Mouse (Mus musculus): ENCODE data around the gene Reck. TPM values are rescaled to one million over a fixed set of nuclear protein-coding genes. Genes with fewer than 3 reads are reported as not detected.

Reck gene
- total RNA-seq (2021) = 10 to 100 TPM; 20.6 to 22.0 TPM
- long read RNA-seq, experiment 1, full-length matches to known transcripts = 1 of 3 reads
- long read RNA-seq, experiment 1, partial matches to known transcripts = 2 of 3 reads
- long read RNA-seq, experiment 1, other reads (novel, unspliced or antisense) = 0 of 3 reads
- long read RNA-seq, experiment 2, full-length matches to known transcripts = 1 of 1 reads
- long read RNA-seq, experiment 2, partial matches to known transcripts = 0 of 1 reads
- long read RNA-seq, experiment 2, other reads (novel, unspliced or antisense) = 0 of 1 reads

DNA sequence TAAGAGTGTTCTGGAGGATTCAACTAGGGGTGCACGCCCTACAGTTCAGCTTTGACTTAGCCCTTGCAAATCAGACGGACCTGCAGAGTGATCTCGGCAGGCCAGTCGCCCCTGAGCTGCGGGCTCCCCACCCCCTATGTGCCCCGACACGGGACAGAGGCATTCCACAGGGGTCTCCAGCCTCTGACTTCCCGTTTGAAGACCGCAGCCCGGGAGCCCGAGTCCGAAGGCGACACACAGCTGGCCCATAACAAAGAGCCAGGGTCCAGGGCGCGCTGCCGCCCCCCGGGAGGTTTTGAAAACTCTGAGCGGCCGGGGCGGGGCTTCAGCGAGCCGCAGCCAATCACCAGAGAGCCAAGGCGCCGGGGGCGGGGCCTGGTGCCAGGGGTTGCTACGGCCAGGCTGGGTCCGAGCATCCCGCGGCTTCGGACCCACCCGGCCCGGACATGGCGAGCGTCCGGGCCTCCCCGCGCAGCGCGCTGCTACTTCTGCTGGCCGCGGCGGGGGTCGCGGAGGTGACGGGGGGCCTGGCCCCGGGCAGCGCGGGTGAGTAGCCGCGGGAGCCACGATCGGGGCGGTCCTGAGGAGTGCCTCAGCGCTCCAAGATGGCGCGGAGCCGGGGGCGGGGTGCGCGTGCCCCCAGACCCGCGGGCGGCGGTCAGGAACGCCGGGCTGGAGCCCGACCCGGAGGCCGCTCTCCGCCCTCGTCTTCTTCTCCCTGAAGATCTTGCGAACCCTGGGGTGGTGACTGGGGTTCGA is at the start of gene Reck:
Reck (plus strand) TSS at position 371 of the 759 bp plus-strand sequence.
- DNase-seq = peak; percentile 88 to 94

DNA sequence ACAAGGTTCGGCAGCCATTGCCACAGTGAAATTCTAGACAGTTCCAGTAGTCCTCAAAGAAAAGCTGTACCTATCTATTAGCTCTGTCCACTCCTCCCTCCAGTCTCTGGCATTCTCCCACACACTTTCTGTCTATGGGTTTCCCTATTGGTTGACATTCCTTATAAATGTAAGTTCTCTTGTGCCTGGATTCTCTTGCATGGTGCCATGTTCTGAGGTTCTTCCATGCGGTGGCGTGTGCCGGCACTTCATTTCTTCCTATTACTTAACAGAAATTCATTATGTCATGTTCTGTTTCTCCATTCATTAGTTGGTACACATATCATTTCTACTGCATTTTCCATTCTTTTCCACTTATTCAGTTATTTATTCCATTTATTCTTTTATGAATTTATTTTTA is 46.5 kb upstream of the Reck start:
- DNase-seq = no peak

DNA sequence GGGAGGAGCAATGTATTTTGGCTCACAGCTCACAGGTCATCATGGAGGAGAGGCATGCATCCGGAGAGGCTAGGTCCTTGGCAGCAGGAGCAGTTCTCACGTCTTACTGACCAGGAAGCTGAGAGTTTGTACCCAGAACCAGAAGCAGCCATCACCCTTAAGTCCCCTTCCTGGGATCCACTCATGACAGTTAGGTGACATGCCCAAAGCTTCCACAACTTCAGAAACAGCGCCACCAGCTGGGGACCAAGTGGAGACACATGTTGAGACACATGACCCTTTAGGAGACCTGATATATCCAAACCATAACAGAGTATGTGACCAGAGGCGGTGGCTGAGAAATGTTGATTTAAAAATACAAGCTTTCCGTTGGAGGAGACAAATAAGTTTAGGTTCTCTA is 43.3 kb upstream of the Reck start:
- DNase-seq = peak in 1 of 2 experiments; percentile 2

DNA sequence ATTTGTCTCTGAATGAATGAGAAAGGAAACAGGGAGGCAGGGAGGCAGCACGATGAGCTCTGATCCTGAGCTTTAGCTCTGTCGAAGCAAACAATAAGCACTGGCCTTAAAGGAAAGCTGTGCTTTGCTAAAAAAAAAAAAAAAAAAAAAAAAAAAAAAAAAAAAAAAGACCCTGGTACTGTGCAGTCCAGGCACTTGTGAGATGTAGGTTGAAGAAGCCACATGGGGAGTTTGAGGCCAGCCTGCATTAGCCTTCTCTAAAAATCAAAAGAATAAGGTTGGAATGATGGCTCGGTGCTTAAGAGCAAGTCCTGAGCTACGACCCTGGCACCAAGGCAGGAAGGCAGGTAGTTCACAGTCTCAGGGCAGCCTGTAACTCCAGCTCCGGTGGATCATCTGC is 41.6 kb upstream of the Reck start:
- no peak for DNase-seq

DNA sequence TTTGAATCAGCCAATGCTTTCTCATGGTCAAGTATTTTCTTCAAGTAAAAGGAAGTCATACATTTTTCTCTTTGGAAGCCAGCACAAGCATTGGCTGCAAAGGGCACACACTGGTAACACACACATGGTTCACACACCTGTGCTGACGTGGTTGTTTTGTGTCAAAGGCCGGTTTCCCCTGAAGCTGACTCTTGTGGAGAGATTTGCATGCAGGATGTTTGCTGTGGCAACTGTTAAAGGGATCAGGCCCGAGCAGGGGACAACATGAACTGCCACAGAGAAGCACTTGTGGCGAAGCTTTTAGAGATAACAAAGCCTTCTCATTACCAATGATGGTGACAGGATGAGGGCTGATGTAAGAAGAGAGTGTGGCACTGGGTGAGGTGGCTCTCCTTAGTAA is 40.6 kb upstream of the Reck start:
- no peak for DNase-seq

DNA sequence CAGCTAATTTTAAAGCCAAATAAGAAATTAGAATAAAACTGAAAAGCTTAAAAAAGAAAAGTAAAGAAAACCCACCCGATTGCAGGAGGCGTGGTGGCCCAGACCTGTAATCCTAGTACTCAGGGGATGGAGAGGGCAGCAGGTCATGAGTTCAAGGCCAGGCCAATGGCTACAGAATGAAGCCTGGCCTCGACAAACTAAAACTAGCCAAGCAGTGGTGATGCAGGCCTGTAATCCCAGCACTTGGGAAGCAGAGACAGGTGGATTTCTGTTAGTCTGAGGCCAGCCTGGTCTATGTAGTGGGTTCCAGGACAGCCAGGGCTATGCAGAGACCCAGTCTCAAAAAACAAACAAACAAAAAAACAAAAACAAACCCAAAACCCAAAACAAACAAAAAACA is 37.0 kb upstream of the Reck start:
- DNase-seq = no peak

DNA sequence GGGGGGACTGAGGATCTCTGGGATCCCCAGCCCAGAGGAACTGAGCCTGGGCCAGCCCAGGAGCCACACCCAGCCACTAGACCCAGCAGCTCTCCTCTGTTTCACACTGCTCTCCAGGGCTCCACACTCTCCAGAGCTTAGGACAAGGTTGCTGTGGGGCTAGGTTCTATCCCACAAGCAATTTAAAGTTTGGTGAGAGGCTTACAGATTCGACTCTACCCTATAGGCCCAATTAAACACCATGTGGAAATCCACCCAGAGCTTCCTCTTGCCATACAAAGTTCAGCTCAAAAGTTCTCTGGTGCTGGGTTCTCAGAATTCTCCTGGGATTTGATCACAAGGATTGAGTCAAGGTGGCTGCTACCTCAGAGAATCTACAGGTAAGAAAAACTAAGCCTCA is 35.2 kb upstream of the Reck start, which contains the start of gene Olfr157:
Olfr157 (minus strand) TSS at position 101 of the 400 bp plus-strand sequence.
- no peak for DNase-seq

DNA sequence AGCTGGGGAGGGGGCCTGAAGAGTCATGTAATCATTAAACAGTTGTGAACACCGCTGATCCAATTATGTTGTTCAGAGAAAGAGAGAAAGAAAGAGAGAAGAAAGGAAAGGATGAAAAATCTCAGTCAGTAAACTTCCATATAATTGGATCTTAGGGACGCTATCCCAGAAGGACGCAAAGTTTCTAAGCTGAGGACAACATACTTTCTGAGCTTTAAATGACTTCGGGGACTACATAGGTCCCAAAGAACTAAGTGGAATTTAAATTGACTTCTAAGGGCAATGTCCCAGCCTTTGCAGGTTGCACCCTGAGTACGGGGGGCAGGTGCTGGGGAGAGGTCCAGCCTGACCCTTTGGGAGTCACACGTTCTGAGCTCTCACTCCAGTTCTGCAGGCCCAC is 24.1 kb upstream of the Reck start, which contains the start of gene Olfr155:
Olfr155 (plus strand) TSS at position 301 of the 400 bp plus-strand sequence.
- no peak for DNase-seq

DNA sequence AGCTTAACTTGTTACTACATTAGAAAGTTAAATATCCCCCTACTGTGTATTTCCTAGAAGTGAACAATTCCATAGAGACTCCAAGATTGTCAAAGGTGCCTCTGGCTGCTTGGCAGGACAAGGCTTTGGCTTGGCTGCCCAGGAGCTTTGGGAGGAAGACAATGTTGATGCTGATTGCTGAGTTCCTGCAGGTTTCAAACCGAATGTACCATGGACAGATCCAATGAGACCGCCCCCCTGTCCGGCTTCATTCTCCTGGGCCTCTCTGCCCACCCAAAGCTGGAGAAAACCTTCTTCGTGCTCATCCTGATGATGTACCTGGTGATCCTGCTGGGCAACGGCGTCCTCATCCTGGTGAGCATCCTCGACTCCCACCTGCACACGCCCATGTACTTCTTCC is 21.2 kb upstream of the Reck start:
- DNase-seq = no peak

DNA sequence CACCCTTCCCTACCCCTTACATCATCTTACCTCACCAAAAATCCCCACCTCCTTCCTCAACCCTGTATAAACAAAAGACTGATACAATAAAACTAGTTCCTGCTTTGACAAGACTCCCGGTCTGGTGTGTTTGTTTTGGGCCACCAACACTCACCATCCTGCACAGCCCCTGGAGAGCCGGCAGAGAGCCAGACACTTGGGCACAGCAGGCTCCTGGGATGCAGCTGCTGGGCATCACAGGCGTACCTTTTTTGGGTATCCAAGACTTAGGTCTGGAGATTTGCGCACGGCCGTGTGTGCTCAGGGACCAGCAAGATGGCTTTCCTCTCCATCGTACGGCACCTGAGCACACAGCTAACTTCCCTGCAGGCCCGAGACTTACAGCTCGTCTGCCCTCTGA is 15.4 kb upstream of the Reck start:
- no peak for DNase-seq

DNA sequence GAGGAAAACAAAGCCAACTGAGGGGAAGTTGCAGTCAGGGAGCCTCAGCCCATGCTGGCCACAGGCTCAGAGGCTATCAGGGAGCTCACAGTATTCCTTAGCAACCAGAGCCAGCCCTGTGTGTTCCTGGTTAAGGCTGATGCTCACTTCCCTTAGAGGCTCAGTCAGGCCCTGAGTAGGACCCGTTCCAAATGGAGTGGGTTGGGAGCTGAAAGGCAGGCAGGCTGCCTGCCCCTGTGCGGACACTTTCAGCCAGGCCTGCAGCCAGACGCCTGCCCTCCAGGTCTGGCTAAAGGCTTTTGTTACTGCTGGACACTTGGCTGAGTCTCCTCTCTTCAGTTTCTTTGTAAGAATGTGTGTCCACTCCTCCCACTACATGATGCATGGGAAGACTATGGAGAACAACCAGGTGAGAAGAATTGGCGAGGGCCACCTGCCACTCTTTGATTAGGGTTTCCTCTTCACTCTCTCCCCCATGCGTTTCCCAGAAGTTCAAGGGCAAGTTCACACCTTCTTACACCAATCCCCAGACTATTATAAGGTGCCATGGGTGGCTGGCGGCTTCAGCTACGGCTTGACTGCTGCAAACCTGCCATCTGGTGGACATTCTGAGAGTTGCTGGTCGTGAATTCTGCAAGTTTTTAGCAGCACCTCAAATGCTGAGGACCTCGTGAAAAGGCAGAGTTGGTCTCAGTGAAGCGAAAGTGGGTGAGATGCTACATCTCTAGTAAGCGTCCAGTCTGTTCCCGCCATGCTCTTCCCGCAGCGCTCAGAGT is 14.4 kb upstream of the Reck start:
- DNase-seq = peak; percentile 62 to 73

DNA sequence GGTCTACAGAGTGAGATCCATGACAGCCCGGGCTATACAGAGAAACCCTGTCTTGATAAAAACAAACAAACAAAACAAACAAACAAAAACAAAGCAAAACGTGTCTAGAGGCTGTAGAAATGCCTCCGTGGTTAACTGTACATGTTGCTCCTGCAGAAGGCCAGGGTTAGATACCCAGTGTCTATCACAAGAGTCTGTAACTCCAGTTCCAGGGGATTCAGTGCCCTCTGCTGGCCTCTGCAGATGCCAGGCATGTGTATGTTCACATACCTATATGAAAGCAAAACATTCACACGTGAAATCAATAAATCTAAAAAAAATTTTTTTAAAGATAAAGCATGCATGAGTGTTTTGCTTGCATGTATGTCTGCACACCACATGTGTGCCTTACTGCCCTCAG is 12.0 kb upstream of the Reck start:
- no peak for DNase-seq

DNA sequence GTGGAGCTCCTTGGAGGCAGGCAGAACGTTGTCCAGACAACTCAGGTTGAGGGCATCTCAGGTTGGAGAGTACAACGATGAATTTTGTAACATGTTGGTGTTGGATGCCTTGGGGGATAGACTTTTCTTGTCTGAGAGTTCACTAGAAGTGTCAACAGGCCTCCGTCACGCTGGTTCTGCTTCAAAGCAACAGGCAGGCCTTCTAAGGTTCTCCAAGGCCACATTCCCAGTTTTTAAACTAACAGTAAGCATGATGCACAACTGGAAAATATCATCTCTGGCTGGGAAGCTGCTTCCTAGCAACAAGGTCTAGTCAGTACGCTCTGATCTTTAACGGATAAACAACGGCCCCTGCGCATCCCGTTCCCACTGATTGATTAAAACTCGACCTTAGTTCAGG is 5.5 kb upstream of the Reck start:
- peak in 1 of 2 experiments; percentile 6 for DNase-seq

DNA sequence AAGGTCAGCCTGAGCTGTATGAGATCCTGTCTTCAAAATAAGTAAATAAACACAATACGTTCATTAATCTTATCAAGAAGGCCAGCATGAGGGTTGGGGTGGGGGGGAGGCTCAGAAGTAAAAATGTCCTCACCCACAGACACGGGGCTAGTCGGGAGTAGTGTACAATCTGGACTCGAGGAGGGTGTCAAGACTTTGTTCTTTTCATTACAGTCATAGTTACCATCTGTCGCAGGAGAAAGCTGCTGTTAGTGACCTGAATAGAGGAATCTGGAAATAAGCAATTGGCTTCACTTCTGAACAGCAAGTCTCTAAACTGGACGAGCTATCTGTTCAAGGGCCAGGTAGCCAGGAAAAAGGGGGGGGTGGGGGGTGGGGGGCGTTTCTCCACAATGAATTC is 829 bp upstream of the Reck start:
- no peak for DNase-seq

DNA sequence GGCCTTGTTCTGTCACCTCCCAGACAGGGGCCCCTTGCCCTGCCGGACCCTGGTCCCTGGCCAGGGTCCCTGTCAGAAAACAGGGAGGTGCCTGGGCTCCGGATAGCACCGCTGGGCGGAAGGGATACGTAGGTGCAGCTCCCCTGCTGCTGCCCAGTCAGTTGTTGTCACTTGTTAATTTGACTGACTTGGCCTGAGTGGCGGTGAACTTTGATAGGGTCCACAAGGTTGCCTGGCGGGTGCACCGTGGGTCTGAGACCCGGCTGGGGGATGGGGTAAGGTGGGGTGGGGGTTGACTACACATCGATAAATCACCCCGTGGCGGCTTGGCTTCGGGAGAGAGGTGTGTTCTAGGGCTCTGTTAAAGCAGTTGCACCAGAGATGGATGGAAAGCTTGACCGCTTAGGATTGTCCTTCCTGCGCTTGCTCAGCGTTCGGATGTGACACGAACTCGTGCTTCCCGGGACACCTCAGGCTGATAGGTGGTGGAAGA is 635 bp downstream of the Reck start:
- DNase-seq = peak; percentile 15 to 25

DNA sequence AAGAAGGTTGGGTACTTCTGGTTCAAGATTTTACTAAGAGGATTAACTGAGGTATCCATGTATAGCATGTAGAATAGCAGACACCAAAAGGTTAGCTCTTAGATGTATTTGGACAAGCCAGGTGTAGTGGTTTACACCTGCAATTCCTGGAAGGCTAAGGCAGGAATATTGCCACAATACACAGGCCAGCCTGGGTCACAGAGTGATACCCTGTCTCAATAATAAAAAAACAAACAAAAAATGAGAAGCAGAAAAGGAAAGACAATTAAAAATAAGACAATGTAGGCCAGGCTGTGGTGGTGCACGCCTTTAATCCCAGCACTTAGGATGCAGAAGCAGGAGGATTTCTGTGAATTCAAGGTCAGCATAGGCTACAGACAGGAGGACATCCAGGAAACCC is 1.9 kb downstream of the Reck start:
- DNase-seq = no peak

DNA sequence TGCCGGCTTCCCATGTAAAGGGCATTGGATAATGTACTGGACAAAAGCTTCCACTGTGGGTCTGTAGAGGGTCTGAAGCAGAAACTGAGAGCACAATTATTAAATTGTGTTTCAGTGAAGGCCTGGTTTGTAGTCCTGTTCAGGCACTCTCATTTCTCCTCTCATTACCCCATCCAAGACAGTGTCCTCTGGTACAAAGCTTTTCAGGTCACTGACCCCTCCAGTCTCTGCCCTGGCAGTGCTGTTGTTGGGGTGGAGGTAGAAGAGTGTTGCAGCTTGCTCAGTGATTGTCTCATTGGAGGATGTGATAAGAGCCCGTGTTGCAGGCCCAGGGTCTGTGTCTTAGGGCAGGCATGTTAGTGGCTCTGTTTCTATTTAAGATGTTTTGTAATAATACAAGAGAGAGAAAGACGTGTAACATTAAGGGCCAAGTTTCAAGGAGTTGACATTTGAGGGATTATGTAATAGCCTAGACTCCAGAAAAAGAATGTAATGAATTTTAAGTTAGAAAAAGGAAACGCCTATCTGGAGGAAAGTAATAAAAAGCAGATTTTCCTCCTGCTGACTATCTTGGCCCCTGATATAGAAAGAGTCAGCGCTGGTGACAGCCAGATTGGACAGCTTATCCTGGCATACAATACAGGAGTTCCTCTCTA is 2.9 kb downstream of the Reck start:
- DNase-seq = peak in 1 of 2 experiments; percentile 3

DNA sequence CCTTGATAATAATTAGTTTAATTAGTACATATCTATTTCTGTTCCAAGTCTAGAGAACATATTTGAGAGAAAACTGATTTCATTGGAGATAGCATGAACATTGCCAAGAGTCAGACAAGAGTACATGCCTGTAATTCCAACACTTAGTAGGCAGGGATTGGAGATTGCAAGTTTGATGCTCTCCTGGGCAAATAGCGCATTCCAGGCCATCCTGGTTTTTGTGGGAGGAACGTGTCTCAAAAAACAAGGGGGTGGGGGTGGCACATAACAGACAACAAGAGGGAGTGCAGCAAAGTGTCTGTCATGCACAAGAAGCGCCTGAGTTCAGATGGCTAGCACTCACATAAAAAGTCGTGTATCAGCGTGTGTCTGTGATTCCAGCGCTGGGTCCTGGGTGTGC is 4.2 kb downstream of the Reck start:
- no peak for DNase-seq

DNA sequence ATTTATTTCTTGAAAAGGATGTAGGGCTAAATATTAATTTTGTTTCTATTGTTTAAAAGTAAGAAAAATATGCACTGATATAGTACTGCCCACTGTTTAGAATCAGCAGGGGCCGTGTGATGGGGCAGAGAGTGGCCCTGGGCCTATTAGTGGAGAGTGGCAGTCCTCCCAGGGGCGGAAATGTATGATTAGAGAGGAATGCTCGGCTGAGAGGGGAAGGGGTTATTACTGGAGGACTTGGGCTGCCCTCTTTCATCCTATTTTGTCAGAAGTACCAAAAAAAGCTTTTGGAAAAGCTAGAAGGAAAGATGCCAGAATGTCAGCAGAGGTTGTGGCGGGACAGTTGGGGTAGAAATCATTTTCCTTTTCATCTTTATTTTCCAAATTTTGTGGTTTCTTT is 8.9 kb downstream of the Reck start:
- no peak for DNase-seq

DNA sequence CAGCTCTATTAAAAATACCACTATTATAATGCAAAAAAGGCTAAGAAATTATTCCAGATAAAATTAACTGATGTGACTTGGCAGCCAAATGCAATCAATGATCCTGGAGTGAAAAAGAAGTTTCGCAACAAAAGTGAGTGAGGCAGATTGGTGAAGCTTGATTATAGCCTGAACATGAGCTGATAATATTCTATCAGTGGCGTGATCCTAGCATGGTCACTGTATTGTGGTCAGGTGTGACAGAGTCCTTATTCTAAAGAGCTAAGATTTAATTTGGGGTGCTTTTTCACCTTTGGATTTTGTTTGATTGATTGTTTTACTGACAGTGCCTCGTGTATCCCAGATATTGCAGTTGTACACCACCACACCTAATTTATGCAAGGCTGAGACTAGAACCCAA is 15.9 kb downstream of the Reck start:
- no peak for DNase-seq

DNA sequence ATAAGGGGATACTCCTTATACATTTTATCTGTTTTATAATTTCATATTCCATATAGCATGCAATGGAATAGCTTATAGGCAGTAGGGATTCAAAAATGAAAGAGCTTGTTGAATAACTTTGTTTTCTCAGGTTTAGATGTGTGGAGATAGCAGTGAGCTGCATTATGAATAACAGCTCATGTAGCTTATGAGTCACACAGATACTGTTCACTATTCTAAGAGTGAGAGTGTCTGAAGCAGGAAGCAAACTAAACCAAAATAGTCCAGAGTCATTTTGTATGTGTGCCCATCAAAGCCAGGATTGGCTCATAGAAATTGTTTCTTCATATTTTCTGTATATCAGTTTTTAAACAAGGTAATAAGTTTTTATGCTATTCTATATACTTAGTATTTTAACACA is 21.9 kb downstream of the Reck start:
- DNase-seq = no peak

DNA sequence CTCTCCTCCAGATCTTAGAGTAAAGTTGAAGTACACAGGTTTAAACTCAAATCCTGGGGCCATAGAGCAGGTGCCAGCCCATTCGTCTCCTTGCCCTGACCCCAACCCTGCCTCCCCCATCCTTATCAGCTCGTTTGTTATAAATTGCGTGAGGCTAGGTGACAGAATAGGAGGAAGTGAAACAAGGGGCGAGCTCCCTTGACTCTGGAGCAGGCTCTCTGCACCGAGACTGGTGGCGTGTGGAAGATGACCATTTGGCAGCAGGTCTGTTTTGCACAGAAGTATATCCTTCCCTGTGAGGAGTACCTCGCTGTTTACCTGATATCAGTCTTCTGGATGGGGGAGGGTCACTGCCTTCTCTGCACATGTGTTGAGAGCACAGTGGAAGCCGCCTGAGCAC is 23.9 kb downstream of the Reck start:
- no peak for DNase-seq

Data from adrenal gland, postnatal 36 days (tissue).